Comparison of ENCODE assay signal across 32 mouse cellular contexts in genomic region chr6:129530261-129530660, GRCm38 (mm10). TPM values are rescaled to one million over a fixed set of nuclear protein-coding genes. Genes with fewer than 3 reads are reported as not detected.
"Had no signal": no experiment of that assay in that cellular context is flagged by ENCODE, and none has a peak within 500 bp of the region (broad histone marks: within the 10 kb centered on the region; RNA-seq: fewer than 3 reads in every experiment).

No protein-coding gene starts in this region.

- ATAC-seq: hindbrain, postnatal 0 days; inflammation-experienced regulatory T-cells, adult 6 months; intestine, embryonic 16.5 days; liver, embryonic 12.5 days; midbrain, embryonic 13.5 days; midbrain, embryonic 16.5 days had no signal

- H3K4me2 ChIP-seq: liver, embryonic 12.5 days; liver, embryonic 15.5 days; lung, embryonic 15.5 days; midbrain, embryonic 13.5 days; neural tube, embryonic 13.5 days had no signal

- H3K27ac ChIP-seq: hindbrain, postnatal 0 days; layer of hippocampus, adult 2 months; liver, embryonic 12.5 days; liver, embryonic 15.5 days; lung, embryonic 15.5 days; midbrain, embryonic 10.5 days; midbrain, embryonic 13.5 days; neural tube, embryonic 13.5 days had no signal

- H3K36me3 ChIP-seq: liver, embryonic 12.5 days; liver, embryonic 15.5 days; lung, embryonic 15.5 days; midbrain, embryonic 10.5 days; midbrain, embryonic 13.5 days; neural tube, embryonic 13.5 days had no signal

- DNase-seq: layer of hippocampus, adult 9-11 months; lung, adult 18-20 months; lung, postnatal 10 days; lung, postnatal 36 days; thymus, adult 18-20 months; thymus, postnatal 36 days had no signal

- H3K9ac ChIP-seq: liver, embryonic 12.5 days; liver, embryonic 15.5 days; lung, embryonic 15.5 days; midbrain, embryonic 13.5 days; neural tube, embryonic 13.5 days had no signal

- H3K9me3 ChIP-seq: liver, embryonic 12.5 days; liver, embryonic 15.5 days; lung, embryonic 15.5 days; megakaryocyte, embryonic 14.5 days; midbrain, embryonic 10.5 days; midbrain, embryonic 13.5 days; neural tube, embryonic 13.5 days had no signal

- H3K4me3 ChIP-seq: layer of hippocampus, adult 2 months; liver, embryonic 12.5 days; liver, embryonic 15.5 days; lung, embryonic 15.5 days; megakaryocyte, embryonic 14.5 days; midbrain, embryonic 10.5 days; midbrain, embryonic 13.5 days; myocyte; neural tube, embryonic 13.5 days had no signal

- H3K27me3 ChIP-seq: liver, embryonic 12.5 days; liver, embryonic 15.5 days; lung, embryonic 15.5 days; megakaryocyte, embryonic 14.5 days; midbrain, embryonic 13.5 days; neural tube, embryonic 13.5 days had no signal

RNA-seq across cellular contexts. Expression of gene Tmem52b, which starts 17.9 kb away (rescaled TPM):
- total RNA-seq: layer of hippocampus, adult 2 months; layer of hippocampus, postnatal 25 days; left cerebral cortex, adult 18-20 months; left cerebral cortex, postnatal 36 days; monocyte, adult 5-6 weeks; neutrophil, adult 5-6 weeks had no signal
- polyA plus RNA-seq: hindbrain, postnatal 0 days; inflammation-experienced regulatory T-cells, adult 6 months; large intestine, adult 2 months; limb, embryonic 11.5 days; limb, embryonic 14.5 days; liver, embryonic 12.5 days; midbrain, embryonic 10.5 days; midbrain, embryonic 13.5 days; midbrain, embryonic 16.5 days; myocyte; small intestine, adult 2 months; spleen, adult 2 months; stomach, embryonic 16.5 days; testis, adult 2 months; urinary bladder, adult 2 months had no signal

RNA-seq across cellular contexts. Expression of gene Olr1, which starts 23.3 kb away (rescaled TPM):
- total RNA-seq: hindbrain, postnatal 0 days; layer of hippocampus, adult 2 months; layer of hippocampus, postnatal 25 days; left cerebral cortex, adult 18-20 months; left cerebral cortex, postnatal 36 days had no signal
- polyA plus RNA-seq: large intestine, adult 2 months; limb, embryonic 11.5 days; midbrain, embryonic 13.5 days; midbrain, embryonic 16.5 days; small intestine, adult 2 months had no signal

RNA-seq across cellular contexts. Expression of gene Klre1, which starts 47.4 kb away (rescaled TPM):
- total RNA-seq: hindbrain, postnatal 0 days; layer of hippocampus, adult 2 months; layer of hippocampus, postnatal 25 days; left cerebral cortex, adult 18-20 months; left cerebral cortex, postnatal 36 days had no signal
- polyA plus RNA-seq: intestine, embryonic 16.5 days; limb, embryonic 11.5 days; liver, embryonic 12.5 days; lung, embryonic 15.5 days; midbrain, embryonic 10.5 days; midbrain, embryonic 13.5 days; midbrain, embryonic 16.5 days; myocyte; neural tube, embryonic 13.5 days; stomach, embryonic 16.5 days had no signal
